ENCODE assay signal across 8 mouse cellular contexts in the genomic region with DNA sequence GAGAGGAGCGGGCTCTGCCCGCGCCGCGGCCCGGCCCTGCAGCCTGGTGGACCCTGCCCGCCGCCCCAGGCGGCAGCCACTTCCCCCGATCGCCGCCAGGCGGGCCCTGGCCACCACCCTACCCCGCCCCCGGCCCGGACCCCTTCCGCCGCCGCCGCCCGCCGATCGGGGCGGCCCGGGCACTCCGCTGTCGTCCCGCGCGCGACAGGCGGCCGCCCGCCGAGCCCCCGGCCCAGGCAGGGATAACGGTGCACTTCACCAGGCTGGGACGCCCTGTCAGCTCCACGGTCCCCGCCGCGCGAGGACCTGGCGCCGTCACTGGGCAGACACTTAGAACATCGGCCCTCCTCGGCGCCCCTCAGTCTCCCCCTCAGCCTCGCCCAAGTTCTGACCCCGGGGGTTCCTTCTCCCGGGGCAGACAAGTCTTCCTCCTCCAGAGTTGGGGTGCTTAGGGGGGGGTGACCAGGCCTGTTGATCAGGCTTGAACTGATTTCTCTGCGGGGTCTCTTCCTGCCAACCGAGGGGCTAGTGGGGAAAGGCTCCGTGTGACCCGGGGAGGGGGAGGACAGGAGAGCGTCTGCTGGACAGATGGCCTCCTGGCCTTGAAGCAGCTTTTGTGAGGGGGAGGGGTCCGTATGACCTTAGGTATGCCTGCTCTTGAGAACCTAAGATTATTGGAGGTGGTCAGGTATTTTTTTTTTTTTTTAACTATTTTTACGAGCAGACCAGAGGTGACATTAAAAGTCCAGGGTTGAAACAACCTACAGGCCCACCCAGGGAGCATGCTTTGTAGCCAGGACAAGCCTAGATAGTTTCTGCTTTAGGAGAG. TPM values are rescaled to one million over a fixed set of nuclear protein-coding genes. Genes with fewer than 3 reads are reported as not detected.
DNase-seq lines count a peak whose midpoint lies in the region; ATAC-seq lines count a peak whose summit lies in the region.

No protein-coding gene starts in this region.

- peak overlapping the region; percentile 90 for H3K27ac ChIP-seq in midbrain, embryonic 11.5 days (ENCODE audit: low read depth, low read length)

- H3K4me1 ChIP-seq in midbrain, embryonic 11.5 days (ENCODE audit: control insufficient read depth, insufficient read depth, low read length), result peaks cover 12% of the 10 kb centered on the region

- peak overlapping the region; percentile 88 for H3K4me3 ChIP-seq in midbrain, embryonic 11.5 days (ENCODE audit: low read depth, low read length)

- WGBS in midbrain, embryonic 11.5 days, result under 1% methylated on average over 40 of the region's 58 CpGs

- H3K36me3 ChIP-seq in midbrain, embryonic 11.5 days (ENCODE audit: control insufficient read depth, insufficient read depth, low read length), result no peaks in the 10 kb centered on the region

- DNase-seq in gastrocnemius, postnatal 10 days, result peak; percentile 71
- DNase-seq in gastrocnemius, adult 8-10 months (ENCODE audit: low spot score in 2 of 2), result no peak
- peak; percentile 72 for DNase-seq in cerebellum, adult 9-11 months
- DNase-seq in frontal cortex, postnatal 10 days (ENCODE audit: low spot score in 2 of 2), result peak; percentile 28 to 49
- DNase-seq in kidney, postnatal 10 days, result peak; percentile 20
- peak; percentile 95 for DNase-seq in midbrain, embryonic 11.5 days (ENCODE audit: low spot score, missing footprints)
- DNase-seq in testis, postnatal 14 days (ENCODE audit: low spot score), result peak; percentile 69

- H3K9ac ChIP-seq in midbrain, embryonic 11.5 days (ENCODE audit: low read length), result peak overlapping the region; percentile 80

- H3K4me2 ChIP-seq in midbrain, embryonic 11.5 days, result peak overlapping the region; percentile 83

- ATAC-seq in CD4-positive, CD25-positive, alpha-beta regulatory T cell, adult 4 months, result peak; percentile 53
- peak; percentile 92 for ATAC-seq in midbrain, embryonic 11.5 days (ENCODE audit: low FRiP score)

- H3K27me3 ChIP-seq in midbrain, embryonic 11.5 days (ENCODE audit: control insufficient read depth, insufficient read depth, low read length), result no peaks in the 10 kb centered on the region

- H3K9me3 ChIP-seq in midbrain, embryonic 11.5 days (ENCODE audit: control insufficient read depth, low read length), result no peaks in the 10 kb centered on the region

RNA-seq across cellular contexts. Expression of a gene that starts 0.6 kb away (rescaled TPM):
- 10 to 100 TPM; 14.8 to 18.2 TPM for total RNA-seq in gastrocnemius, postnatal 10 days (2021)
- total RNA-seq in gastrocnemius, adult 8-10 months (2022), result 10 to 100 TPM in 3 of 4 experiments, 1 to 10 TPM in 1; 9.1 to 14.1 (median 12.1) TPM
- polyA plus RNA-seq in CD4-positive, CD25-positive, alpha-beta regulatory T cell, adult 4 months (2017; shearing (Covaris generic)), result 10 to 100 TPM; 18.8 to 19.9 TPM
- polyA plus RNA-seq in midbrain, embryonic 11.5 days (2014; fragmentation: Nextera tagmentation; extraction: Ambion mirVana), result 11.3 and 13.6 TPM in 2 replicates

RNA-seq across cellular contexts. Expression of a gene that starts 46.5 kb away (rescaled TPM):
- total RNA-seq in gastrocnemius, postnatal 10 days (2021), result 10 to 100 TPM; 50.6 to 55.3 TPM
- 10 to 100 TPM; 24.9 to 33.7 (median 25.5) TPM for total RNA-seq in gastrocnemius, adult 8-10 months (2022)
- 100 to 1,000 TPM; 260 to 342 TPM for polyA plus RNA-seq in CD4-positive, CD25-positive, alpha-beta regulatory T cell, adult 4 months (2017; shearing (Covaris generic))
- polyA plus RNA-seq in midbrain, embryonic 11.5 days (2014; fragmentation: Nextera tagmentation; extraction: Ambion mirVana), result 204 TPM in 2 replicates

Comparison
In these comparisons a context has a peak if more than half of its experiments do, and no peak if none do; other contexts are left out.
1. DNase-seq: peak in gastrocnemius, postnatal 10 days (single experiment), cerebellum, adult 9-11 months (single experiment), frontal cortex, postnatal 10 days (2 of 2), kidney, postnatal 10 days (single experiment), midbrain, embryonic 11.5 days (single experiment) and testis, postnatal 14 days (single experiment); none in gastrocnemius, adult 8-10 months (0 of 2).